Mouse (Mus musculus) skeletal muscle tissue, adult 2 months (tissue): ENCODE measurements around the gene Pgs1.

ENCODE experiments used
- DNase-seq: peaks from one replicate; pipeline ENCODE4 v3.0.0-alpha.2; 2012; ENCODE audit warnings: low read depth, low spot score

Pgs1 gene

DNA sequence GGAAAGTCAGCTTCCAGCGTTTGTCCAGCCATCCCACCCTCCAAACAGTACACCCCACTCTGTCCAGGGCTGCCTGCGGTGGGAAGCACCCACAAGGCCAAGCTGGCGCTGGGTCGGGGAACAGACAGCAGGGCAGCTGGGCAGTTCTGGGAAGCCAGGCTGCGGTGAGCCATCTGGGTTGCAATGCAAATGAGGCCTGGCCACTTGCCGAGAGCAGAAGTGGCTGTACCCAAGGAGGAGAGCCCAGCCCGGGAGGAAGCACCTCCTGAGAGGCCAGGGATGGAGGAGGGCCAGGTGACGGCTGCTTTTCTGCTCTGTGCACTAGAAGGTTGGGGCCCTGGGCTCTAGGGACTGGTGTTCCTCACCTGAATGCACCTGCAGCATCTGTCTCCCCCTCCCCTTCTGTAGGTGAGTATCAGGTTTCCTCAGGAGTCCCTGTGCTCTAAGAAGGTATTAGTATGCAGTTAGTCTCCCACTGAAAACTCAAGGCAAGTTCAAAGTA, 10.0 kb upstream of the Pgs1 start:
- DNase-seq = peak; percentile 77

GRCm38 (mm10) chr11:117977694-117978360, 8.3 kb upstream of the Pgs1 start:
- no peak for DNase-seq

DNA sequence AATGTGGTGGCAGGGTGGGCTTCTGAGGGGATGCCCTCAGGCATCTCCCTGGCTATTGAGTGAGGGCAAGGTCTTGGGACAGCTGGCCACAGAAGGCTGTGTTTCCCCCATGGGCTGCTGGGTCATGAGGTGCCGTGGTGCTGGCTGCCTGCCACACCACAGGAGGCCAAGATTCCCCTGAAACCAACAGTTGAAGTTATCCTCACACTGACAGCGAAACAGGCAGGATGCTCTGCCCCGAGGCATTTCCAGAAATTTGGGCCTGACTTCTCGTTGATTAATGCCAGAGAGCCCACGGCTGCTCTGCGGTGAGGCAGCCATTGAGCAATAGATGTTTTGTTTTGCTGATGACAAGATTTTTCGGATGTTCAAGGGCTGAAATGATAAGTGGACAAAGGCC, 6.7 kb upstream of the Pgs1 start:
- no peak for DNase-seq

DNA sequence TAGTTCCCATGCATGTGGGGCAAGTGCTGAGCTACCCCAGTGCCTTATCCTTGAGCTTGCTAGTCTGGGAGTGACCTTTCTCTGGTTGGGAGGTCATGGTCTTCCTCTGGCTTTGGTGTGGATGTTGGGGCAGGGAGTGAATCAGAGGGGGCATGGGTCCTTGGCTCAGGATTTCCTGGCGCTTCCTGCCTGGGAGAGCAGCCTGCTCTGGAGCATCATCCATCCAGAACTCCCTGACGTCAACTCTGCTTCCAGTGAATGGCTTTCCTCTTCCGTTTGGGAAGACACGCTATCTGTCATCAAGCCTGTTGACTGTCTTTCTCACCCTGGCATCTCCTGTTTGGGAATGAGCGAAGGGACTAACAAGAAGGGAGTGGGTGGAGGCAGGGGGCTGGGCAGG, 3.7 kb upstream of the Pgs1 start:
- no peak for DNase-seq

- no peak for DNase-seq
Observed at GRCm38 (mm10) chr11:117983770-117984169, 2.3 kb upstream of the Pgs1 start.

GRCm38 (mm10) chr11:117987032-117987451, 950 bp downstream of the Pgs1 start:
- DNase-seq = no peak

- no peak for DNase-seq
Observed at GRCm38 (mm10) chr11:117987968-117988367, 1.9 kb downstream of the Pgs1 start.

DNA sequence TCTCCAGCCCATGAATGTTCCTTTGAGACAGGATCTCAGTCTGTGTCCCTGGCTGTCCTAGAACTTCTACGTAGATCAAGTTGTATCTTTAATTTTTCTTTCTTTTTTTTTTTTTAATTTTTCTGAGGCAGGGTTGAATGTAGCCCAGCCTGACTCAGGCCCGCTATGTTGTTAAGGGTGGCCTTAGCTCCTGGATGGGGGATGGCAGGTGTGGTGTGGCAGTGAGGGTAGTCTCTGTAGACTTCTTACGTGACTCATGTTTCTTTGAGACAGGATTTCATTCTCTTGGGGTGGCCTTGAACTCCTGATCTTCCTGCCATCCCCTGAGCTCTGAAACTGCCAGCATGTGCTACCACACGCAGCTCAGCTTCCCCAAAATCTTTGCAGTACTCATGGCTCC, 3.1 kb downstream of the Pgs1 start:
- no peak for DNase-seq

DNA sequence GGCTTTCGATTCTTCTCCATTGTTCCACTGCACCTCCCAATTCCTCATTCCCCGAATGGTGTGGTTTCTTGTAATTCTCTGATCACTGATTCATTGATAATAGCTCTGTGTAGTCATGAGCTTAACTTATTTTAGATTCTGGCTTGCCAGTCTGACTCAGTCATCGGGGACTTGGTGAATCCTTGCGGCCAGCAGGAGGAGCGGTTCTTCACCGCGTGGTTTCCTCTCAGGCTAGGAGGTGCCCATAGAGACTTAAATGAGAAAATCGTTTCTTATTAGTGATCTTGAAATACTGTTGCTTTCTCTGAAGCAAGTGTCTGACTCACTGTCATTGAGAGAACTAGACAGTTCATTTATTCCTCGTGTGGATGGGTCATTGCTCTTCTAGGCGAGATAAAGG, 3.8 kb downstream of the Pgs1 start:
- no peak for DNase-seq

DNA sequence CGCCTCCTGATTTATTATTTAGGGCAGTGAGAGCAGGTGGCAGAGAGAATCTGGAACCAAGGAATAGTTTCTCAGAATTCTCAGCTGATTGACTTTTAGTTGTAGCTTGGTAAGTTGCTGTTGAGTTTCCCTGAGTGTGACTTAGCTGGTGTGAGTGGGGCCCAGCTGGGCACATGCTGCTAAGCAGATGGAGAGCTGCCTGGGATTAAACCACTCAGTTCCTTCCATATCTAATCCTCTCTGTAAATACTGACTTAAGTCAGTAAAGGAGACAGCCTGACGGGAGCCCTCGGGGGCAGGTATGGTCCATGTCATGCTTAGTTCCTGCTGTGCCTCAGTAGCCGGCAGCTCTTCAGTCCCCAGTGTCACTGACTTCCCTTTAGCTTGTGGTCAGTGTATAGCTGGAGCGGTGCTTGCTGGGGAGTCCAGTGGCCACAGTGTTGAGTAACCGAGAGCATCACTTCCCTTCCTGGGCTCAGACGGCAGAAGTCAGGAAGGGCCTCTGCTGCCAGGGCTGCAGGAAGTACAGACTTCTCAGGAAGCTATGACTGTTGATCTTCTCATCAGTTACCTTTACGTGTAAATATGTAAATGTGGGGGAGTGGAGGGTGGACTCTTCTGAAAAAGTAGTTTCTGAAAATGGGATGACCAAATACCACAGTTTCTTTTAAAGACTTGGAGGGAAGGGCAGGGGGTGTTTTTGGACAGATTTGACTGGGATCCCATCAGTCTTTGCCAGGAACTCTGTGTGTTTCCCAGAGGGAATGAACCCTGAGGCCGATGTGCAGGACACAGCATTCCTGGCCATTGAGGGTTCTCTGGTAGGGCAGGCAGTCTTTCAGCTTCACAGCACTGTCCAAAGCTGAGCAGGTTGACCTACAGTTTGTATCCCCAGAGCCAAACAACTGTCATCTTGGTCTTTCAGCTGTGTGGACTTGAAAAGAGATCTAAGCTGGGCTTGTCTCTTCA, 5.7 kb downstream of the Pgs1 start:
- peak; percentile 60 for DNase-seq

DNA sequence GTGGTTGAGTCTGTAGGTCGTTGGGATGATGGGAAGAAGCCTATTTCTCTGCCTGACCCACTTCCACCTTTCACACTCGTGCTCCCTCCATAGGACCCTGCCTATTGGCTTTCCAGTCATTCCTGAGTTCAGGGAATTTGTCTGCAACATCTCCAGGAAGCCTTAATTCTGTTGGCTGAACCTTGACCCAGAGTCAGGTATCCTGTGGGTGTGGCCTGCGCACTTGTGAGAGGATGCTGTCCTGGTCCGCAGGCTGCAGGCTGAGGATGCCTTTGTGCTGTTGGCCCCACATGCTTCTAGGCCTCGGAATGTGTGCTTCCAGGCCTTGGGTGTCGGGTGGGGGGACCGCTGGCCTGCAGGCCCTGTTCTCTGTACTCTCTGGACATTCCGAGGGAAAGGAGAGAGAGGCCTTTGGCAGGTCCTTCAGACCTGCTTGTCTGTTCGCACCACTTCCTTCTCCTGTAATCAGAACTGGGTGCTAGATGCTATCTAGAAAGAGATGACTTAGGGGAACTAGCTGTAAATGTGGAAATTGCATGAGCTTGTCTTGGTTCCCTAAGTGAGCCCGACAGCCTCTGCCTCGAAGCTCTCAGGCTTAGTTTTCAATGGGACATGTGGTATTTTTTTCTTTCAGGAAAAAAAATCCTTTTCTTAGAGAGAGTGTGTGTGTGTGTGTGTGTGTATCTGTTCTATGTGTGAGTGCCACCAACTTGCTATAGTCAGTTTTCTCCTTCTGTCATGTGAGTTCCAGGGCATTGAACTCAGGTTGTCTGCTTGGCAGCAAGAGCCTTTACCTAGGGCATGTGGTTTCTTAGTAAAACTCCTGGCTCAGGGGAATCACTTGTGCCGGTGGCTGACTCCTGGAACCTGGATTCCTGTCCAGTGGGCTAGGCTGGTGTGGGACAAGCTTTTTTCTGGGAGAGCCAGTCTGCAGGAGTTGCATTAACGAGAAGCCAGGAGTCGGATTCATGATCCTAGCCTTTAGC, 7.4 kb downstream of the Pgs1 start:
- no peak for DNase-seq

DNA sequence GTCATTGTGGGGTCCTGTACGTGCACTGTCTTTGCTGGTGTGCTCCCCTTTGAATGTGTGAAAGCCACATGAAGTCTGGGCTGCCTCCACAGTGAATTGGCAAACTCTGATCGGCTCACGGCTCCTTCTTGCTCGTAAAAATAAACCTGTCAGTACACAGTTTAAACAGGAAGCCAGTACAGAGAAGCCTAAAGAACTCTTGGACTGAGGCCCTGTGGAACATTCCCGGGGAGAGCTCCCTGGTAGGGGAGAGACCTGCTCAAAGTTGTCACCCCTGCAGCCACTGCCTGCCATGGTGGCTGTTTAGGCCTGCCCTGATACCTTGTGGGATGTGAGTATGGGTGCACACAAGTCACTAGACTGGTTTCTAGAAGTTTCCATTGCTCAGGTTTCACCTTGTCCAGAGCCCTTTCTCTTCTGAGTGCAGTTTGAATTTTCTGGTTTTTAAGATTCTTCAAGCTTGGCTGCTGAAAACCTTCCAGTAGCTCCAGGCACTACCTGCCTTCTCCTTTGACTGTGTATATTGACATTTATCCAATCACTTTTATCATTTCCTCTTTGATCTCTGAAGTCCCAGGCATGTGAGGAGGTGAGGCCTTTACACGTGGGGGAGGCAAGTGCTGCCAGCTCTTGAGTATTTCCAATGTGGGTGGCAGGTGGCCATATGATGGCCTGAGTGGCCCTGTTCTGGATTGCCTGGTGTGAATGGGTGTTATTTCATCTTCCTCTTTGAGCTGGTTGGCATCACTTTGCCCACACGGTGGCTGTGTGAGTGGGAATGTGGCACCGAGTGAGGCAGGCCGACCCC, 8.4 kb downstream of the Pgs1 start:
- DNase-seq = no peak

DNA sequence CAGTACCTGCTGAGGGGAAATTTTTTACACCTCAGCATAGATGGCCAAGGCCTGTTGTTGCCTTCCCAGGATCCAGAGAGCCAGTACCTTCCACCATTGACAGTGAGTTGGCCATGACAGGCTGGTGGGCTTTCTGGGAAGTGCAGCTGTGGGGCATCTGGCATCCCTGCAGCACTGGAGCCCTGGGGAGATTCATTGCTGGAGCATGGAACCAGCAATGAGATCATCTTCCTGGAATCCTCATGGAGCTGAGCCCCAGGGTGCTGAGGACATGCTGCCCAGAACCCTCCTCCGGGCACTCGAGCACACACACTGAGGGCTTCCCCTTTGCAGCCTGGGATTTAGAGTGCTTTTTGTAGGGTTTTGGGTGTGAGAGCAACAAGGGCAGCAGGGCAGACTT, 9.2 kb downstream of the Pgs1 start:
- DNase-seq = no peak

DNA sequence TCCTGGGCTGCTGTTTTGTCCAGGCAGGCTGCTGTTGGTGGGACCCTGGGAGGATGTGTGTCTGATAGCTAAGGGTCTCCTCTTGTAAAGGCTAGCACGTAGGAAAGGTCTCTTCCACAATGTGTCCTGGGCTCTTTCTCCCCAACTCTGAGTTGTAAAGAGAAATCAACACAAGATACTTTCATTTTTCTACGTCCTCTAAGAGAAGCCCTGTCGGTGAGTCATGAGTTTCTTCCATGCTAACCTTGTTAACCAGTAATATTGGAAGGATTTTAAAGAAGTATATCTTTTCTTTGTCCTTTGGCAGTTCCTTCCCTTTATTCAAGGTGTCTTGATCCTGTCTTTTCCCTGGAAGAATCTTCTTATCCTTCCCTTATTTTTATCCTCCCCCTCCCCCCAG, 9.6 kb downstream of the Pgs1 start:
- no peak for DNase-seq

- DNase-seq = no peak
Observed at GRCm38 (mm10) chr11:117996066-117996465, 10.0 kb downstream of the Pgs1 start.

GRCm38 (mm10) chr11:117997085-117997484, 11.0 kb downstream of the Pgs1 start:
- no peak for DNase-seq

DNA sequence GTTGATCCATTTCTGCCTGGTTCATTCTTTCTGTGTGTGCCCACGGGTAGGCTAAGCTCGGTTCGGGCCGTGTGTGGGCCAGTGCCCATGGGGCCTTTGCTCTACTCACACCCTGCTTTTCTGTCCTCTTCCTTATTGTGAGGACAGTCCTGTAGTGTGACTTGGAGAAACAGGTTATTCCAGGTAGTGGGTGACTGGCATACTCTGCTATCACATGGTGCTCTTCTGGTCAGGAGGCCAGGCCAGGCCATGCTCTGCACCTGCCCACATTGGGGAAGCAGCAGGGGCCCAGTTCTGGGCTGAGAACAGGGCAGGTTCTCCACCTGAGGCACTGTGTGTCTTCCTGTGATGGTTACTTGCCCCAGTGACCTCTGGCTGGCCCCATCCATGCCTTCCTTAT, 12.3 kb downstream of the Pgs1 start:
- no peak for DNase-seq

GRCm38 (mm10) chr11:117999260-117999934, 13.3 kb downstream of the Pgs1 start:
- DNase-seq = no peak

GRCm38 (mm10) chr11:118000083-118000482, 14.0 kb downstream of the Pgs1 start:
- DNase-seq = no peak

DNA sequence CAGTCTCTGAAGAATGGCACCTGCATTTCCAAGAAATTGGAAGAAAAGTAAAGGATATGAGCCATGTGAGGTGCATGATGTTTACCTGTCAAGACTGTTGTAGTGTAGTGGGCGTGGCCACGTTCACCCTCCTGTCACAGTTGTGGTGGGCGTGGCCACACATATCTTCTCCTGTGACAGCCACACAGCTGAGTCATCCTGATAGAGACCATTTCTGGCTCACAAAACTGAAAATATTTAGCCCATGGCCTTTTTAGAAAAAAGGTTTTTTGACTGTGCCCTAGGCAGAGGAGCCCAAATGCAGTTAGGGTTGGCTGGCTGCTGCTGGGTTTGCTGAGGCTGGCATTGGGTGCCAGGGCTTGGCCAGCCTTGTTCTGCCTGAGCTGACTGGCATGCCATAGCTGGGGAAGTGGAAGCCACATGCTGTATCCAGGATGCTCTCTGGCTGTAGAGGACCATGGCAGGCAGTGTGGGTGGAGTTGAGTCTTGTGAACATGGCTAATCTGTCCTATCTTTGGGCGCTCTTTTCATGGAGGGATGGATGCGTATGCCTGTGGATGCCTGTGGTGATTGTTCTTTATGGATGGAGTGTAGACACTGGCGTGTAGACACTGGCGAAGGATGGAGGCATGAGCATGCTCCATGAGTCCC, 14.6 kb downstream of the Pgs1 start:
- DNase-seq = no peak
